Mouse (Mus musculus) olfactory bulb, adult 2 months (tissue): ENCODE measurements around the gene Igf1r. TPM values are rescaled to one million over a fixed set of nuclear protein-coding genes. Genes with fewer than 3 reads are reported as not detected.

Experiments used
- H3K27ac ChIP-seq: fragments of 200-500 bp; 2 replicates; pipeline ENCODE4 v1.5.1; 2012; ENCODE audit warnings: low read depth, low read length; ENCODE audit not compliant: insufficient read depth
- H3K4me1 ChIP-seq: fragments of 200-500 bp; 2 replicates; pipeline ENCODE4 v1.6.1; 2012; ENCODE audit warnings: low read length; ENCODE audit not compliant: control insufficient read depth, insufficient read depth
- H3K4me3 ChIP-seq: fragments of 200-500 bp; 2 replicates; pipeline ENCODE4 v1.5.1; 2012; ENCODE audit warnings: mild to moderate bottlenecking, low read depth, low read length, moderate library complexity; ENCODE audit not compliant: insufficient read depth
- CTCF ChIP-seq: fragments of 200-500 bp; IDR thresholded peaks from 2 replicates; pipeline ENCODE4 v1.5.1; 2012; ENCODE audit warnings: low read depth, mild to moderate bottlenecking, low read length, moderate library complexity; ENCODE audit not compliant: insufficient read depth
- POLR2A ChIP-seq: fragments of 200-500 bp; IDR thresholded peaks from 2 replicates; pipeline ENCODE4 v1.6.1; 2012; ENCODE audit warnings: mild to moderate bottlenecking, low read depth, low read length, moderate library complexity; ENCODE audit not compliant: insufficient read depth
- WGBS: fragments of 180-500 bp; shearing (Covaris S2); methylation state at CpG from one replicate; pipeline ENCODE4 v1.1.7; 2018; 5-methylcytosine and 5-hydroxymethylcytosine counted together
- polyA plus RNA-seq: library from polyadenylated mRNA; stranded (reverse); fragments of >200 nt; gene quantifications from 2 replicates; pipeline ENCODE4 v1.2.4, GENCODE M21; 2012; ENCODE audit warnings: low replicate concordance; ENCODE audit not compliant: missing spikeins, insufficient read depth, insufficient read length

The Igf1r gene
- polyA plus RNA-seq, 1 experiment: 26.5 TPM

DNA sequence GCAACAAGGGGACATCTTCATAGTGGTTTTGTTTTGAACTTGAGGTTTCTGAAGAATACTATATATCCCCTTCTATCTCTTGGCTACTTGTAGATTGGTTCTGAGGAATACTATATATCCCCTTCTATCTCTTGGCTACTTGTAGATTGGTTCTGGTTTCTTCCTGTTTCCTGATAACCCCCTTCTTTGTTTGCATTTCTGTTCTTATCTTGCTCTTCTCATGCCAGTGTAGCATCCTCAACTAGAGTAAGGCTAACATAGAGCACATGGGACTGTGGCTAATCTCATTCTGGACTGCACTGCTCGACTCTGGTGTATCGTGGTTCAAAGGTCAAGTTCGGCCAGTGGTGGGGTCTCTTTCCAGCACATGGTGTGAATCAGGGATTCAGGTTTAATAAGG lies 58.2 kb downstream of the Igf1r start:
- Histone ChIP-seq H3K27ac (no peak overlapping the region), H3K4me3 (no peak overlapping the region), H3K4me1 (peaks cover 14% of the 10 kb centered on the region)
- WGBS: 86% methylated on average over 3 of the region's 3 CpGs
- TF ChIP-seq CTCF: no peak
- TF ChIP-seq POLR2A: no peak

DNA sequence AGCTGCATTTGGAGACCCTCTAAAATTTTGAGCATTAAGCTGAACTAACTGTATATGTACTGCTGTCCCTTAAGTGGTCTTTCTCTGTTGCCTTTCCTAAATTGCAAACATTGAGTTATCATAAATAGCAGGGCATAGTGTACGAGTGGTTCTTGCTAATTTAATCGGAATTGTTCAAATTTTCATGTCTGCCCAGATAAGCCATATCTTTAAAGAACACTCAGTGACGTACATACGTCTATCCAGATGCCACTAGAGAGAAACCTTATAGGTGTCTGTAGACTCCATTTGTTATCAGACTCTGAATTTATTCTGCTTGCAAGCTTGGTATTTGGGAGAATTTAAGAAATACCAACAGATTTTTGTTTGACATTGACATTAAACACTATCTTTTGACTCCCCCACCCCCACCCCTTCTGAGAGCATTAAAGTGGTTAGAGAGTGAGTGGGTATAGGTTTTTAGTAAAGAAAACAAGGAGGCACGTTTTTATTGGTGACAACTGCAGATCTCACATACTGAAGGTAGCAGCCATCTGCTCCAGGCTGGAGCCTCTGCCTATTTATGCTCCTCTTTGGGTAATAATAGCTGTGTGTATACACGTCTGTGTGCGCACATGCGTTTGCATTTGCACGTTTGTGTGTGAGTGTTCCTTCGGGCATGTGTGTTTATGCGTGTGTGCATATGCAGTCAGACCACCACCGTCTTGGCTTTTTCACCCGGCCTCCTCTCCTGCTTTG lies 58.9 kb downstream of the Igf1r start:
- no peak for TF ChIP-seq CTCF
- no peak for TF ChIP-seq POLR2A
- Histone ChIP-seq H3K4me3 (no peak overlapping the region), H3K27ac (no peak overlapping the region), H3K4me1 (peaks cover 14% of the 10 kb centered on the region)
- 51% methylated on average over 13 of the region's 13 CpGs for WGBS

DNA sequence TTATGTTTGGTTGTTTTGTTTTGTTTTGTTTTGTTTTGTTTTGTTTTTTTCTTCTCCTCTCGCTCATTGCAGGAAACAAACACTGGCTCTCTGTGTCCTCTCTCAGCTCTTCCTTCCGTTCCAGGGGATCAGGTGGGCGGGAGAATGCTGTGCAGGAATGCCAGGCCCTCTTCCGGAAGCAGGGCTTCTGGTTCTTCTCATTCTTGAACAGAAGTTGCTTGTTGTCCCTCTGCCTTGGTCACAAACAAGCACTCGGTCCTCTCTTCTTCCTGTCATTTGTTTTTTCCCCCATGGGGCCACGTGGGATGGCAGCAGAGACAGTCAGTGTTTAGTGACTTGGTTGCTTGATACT lies 59.5 kb downstream of the Igf1r start:
- Histone ChIP-seq H3K4me1 (peaks cover 14% of the 10 kb centered on the region), H3K27ac (no peak overlapping the region), H3K4me3 (no peak overlapping the region)
- WGBS: 53% methylated on average over 6 of the region's 6 CpGs
- TF ChIP-seq CTCF (no peak), POLR2A (no peak)

DNA sequence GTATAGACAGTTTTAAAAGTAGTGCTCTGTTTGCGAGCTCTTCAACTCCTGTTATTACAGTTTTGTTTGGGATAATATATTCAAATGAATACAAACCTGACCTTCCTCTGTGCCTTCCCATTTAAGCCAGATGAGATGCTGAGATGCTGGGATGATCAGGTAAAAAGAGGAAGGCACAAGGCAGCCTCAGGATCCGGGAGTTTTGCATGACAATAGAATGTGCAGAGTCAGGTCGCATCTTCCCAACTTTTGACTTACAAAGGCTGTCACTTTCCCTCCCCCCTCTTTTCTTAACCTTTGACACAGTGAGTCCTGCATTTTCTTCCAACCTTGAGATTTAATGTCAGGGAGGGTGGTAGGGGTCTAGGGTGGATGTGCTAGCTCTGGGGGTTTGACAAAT lies 61.9 kb downstream of the Igf1r start:
- Histone ChIP-seq H3K4me1 (peaks cover 14% of the 10 kb centered on the region), H3K27ac (no peak overlapping the region), H3K4me3 (no peak overlapping the region)
- 88% methylated on average over 3 of the region's 3 CpGs for WGBS
- TF ChIP-seq POLR2A (no peak), CTCF (no peak)

DNA sequence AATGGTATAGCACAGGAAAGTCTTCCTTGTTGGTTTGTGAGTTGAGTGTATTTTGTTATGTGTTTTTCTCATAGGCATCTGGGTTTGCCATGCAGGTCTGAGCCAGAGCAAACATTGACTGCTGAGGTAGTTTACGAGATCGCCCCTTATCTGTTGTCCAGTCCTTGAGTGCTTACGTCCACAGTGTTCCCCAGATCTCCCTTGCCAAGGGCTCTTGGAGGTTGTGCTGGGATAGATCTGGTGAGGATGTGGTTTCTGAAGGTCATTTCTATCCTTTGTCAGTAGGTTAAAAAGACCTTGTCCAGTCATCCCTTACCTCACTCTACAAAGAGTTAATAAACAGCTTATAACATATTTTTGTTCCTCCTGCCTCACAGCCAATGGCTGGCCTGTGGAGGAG lies 62.8 kb downstream of the Igf1r start:
- WGBS: 96% methylated on average over 3 of the region's 3 CpGs
- H3K4me3 ChIP-seq: no peak overlapping the region

DNA sequence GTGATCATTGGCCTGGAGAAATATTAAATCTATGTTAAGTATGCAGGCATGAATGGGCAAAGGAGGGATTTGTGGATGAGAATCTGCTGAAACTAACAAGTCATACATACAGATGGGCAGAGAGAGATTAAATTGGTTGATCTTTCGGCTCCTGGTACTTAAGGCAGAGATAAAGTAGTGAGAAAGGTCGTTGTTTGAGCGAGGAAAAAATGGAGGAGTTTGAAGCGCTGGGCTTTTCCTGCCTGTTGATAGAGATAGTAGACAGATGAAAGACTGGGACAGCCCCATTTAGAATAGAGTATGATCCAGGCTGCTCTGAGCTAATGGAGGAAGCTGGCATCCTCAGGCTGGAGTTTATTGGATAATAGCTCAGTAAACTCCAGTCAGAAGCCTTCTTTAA lies 65.4 kb downstream of the Igf1r start:
- Histone ChIP-seq H3K4me3 (no peak overlapping the region), H3K27ac (no peak overlapping the region), H3K4me1 (peaks cover 3% of the 10 kb centered on the region; the same call in 1 of the 2 replicates)
- TF ChIP-seq POLR2A (no peak), CTCF (no peak)
- 89% methylated on average over 4 of the region's 4 CpGs for WGBS

More for the DNA sequence above, 62.8 kb downstream of the Igf1r start:
- Histone ChIP-seq H3K4me1 (peaks cover 11% of the 10 kb centered on the region), H3K27ac (no peak overlapping the region)
- TF ChIP-seq POLR2A (no peak), CTCF (no peak)

DNA sequence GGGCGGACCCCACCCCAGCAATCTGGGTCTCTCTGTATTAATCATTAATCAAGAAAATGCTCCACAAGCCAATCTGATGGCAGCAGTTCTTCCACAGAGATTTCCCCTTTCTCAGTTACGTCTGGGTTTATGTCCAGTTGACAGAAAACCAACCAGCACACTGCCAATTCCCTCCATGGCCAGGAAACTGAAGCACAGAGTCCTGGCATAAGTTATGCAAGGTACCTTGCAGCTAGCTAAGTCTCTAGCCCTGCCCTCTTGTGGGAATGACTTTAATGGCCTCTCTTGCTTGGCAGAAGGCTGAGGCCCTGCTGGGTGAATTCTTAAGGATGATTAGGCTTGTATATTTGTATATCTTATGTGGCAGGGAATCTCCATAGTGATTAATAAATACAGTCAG lies 67.9 kb downstream of the Igf1r start:
- no peaks in the 10 kb centered on the region for H3K4me1 ChIP-seq
- TF ChIP-seq CTCF: no peak
- no peak for TF ChIP-seq POLR2A
- 99% methylated on average over 2 of the region's 2 CpGs for WGBS
- no peak overlapping the region for H3K4me3 ChIP-seq
- H3K27ac ChIP-seq: no peak overlapping the region

DNA sequence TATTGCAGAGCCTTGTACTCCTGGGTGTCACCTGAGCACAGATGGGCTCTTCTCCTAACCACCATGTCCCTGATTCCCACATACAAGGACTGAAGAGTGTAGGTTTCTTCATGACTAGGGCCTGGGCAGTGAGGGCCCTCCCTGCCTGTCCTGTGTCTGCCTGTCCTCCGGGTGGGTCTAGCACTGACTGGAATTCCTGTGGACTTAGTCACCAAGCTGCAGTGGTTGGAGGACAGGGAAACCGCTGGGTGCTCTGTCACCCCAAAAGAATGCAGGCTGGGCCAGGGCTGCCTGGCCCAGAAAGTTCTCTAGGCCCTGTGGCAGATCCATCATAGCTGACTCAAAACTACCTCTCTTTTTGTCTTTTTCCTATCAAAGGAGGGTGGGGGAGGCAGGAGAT lies 69.1 kb downstream of the Igf1r start:
- H3K4me3 ChIP-seq: no peak overlapping the region
- 65% methylated on average over 2 of the region's 2 CpGs for WGBS
- H3K4me1 ChIP-seq: peaks cover 9% of the 10 kb centered on the region
- no peak overlapping the region for H3K27ac ChIP-seq
- no peak for TF ChIP-seq CTCF
- TF ChIP-seq POLR2A: no peak

DNA sequence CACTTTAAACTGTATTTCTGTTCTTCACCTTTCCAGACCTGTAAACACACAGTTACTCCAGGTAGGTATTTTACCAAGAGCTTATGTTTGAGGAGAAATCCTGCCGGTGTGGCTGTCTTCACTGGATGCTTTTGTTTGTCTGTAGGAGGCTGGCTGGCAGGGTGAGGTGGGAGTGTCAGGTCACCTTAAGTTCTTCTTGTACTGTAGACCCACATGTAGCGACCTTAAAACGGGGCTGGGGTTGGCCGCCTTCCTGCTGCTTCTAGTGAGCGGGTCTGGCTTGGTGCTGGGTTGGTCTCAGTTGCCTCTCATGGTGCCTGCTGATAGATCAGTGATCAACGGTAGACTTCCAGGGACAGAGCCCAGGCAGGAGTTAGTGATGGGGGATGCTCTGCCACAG lies 69.6 kb downstream of the Igf1r start:
- 86% methylated on average over 6 of the region's 6 CpGs for WGBS
- TF ChIP-seq CTCF (no peak), POLR2A (no peak)
- Histone ChIP-seq H3K27ac (no peak overlapping the region), H3K4me1 (peaks cover 9% of the 10 kb centered on the region), H3K4me3 (no peak overlapping the region)

DNA sequence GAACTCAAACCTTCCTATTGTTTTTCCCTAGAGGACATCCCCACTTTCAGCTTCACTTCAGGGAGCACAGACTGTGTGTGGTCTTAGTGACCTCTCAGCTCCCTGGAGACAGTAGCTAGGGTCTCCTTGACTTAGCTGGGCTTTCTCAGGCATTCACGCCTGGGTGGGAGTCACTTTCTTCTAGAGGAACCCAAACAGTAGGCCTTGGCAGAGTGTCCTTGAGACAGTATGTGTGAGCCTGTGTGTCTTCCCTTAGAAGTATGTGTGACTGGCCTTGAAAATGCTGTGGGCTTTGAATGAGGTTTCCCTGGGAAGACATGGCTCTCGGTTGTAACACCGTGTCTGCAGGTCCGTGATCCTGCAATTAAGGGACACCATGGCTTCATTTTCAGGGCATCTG lies 71.3 kb downstream of the Igf1r start:
- TF ChIP-seq POLR2A: no peak
- no peak for TF ChIP-seq CTCF
- WGBS: 88% methylated on average over 4 of the region's 4 CpGs
- Histone ChIP-seq H3K4me3 (no peak overlapping the region), H3K4me1 (peaks cover 9% of the 10 kb centered on the region), H3K27ac (no peak overlapping the region)
